Comparison of ENCODE assay signal across 9 mouse cellular contexts in the genomic region with DNA sequence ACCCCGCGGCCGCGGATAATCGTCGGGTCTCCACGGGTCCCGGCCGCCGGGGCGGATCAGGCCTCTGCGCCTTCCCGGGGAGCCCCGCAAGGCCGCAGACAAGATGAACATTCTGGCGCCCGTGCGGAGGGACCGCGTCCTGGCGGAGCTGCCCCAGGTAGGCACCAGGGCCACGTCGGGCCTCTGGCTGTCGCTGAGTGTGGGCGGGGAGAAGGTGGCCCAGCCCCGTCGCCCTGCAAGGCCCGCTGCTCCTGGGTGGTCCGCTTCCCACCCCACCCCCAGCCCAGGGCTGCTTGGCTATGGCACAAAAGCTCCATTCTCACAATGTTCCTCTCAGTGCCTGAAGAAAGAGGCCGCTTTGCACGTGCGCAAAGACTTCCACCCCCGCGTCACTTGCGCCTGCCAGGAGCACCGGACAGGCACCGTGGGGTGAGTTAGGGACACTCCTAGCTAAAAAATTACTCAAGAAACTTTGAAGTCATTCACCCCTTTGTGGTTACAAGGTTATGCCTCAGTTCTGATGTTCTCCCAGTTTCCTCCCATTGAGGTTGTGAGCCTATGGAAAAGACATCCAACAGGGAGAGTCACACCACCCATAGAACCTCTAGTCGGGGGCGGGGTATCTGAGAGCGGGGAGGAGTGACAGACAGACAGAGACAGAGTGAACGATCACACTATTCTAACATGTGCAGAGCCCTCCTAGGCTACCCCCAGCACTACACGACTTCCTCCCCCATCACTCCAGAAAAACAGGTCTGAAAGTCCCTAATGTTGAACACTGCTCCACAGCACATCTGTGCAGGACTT. TPM values are rescaled to one million over a fixed set of nuclear protein-coding genes. Genes with fewer than 3 reads are reported as not detected.
DNase-seq lines count a peak whose midpoint lies in the region; ATAC-seq lines count a peak whose summit lies in the region.
"Had no signal": no experiment of that assay in that cellular context is flagged by ENCODE, and none has a peak within 500 bp of the region (broad histone marks: within the 10 kb centered on the region; RNA-seq: fewer than 3 reads in every experiment).

No protein-coding gene starts in this region.

- no peaks in the 10 kb centered on the region for H3K27me3 ChIP-seq in intestine, embryonic 15.5 days (replicated peaks)
- no peaks in the 10 kb centered on the region for H3K27me3 ChIP-seq in limb, embryonic 10.5 days (ENCODE audit: low read depth, poor library complexity, severe bottlenecking)
- H3K27me3 ChIP-seq in midbrain, embryonic 11.5 days (ENCODE audit: control insufficient read depth, insufficient read depth, low read length): no peaks in the 10 kb centered on the region
- no peaks in the 10 kb centered on the region for H3K27me3 ChIP-seq in splenic B cell, adult 2 months (ENCODE audit: control insufficient read depth, insufficient read depth, low read length, poor library complexity, severe bottlenecking)

- peak overlapping the region; percentile 70 for H3K9ac ChIP-seq in intestine, embryonic 15.5 days
- H3K9ac ChIP-seq in midbrain, embryonic 11.5 days (ENCODE audit: low read length): peak overlapping the region; percentile 81

- H3K4me3 ChIP-seq in intestine, embryonic 15.5 days (replicated peaks): peak overlapping the region; percentile 69
- peak overlapping the region; percentile 86 for H3K4me3 ChIP-seq in limb, embryonic 10.5 days
- H3K4me3 ChIP-seq in midbrain, embryonic 11.5 days (ENCODE audit: low read depth, low read length): peak overlapping the region; percentile 54

- peak; percentile 78 to 85 for DNase-seq in cerebellum, postnatal 10 days
- no peak for DNase-seq in cerebellum, adult 11 months
- DNase-seq in embryo, embryonic 11 days: peak; percentile 94
- peak; percentile 60 to 78 for DNase-seq in gastrocnemius, postnatal 4 days (ENCODE audit: low spot score in 2 of 2)
- peak; percentile 96 for DNase-seq in limb, embryonic 10.5 days (ENCODE audit: low spot score)
- peak; percentile 98 for DNase-seq in midbrain, embryonic 11.5 days (ENCODE audit: low spot score, missing footprints)
- peak; percentile 35 for DNase-seq in splenic B cell, adult 2 months (ENCODE audit: low read depth, low spot score)

- no peaks in the 10 kb centered on the region for H3K9me3 ChIP-seq in intestine, embryonic 15.5 days
- H3K9me3 ChIP-seq in limb, embryonic 10.5 days (replicated peaks): no peaks in the 10 kb centered on the region
- H3K9me3 ChIP-seq in midbrain, embryonic 11.5 days (ENCODE audit: control insufficient read depth, low read length): no peaks in the 10 kb centered on the region

- peak overlapping the region; percentile 72 for H3K4me2 ChIP-seq in intestine, embryonic 15.5 days (replicated peaks)
- peak overlapping the region; percentile 64 for H3K4me2 ChIP-seq in midbrain, embryonic 11.5 days

- H3K36me3 ChIP-seq in intestine, embryonic 15.5 days: peaks cover 14% of the 10 kb centered on the region; the same call in 1 of the 2 replicates
- H3K36me3 ChIP-seq in limb, embryonic 10.5 days: peaks cover 43% of the 10 kb centered on the region
- peaks cover 9% of the 10 kb centered on the region for H3K36me3 ChIP-seq in midbrain, embryonic 11.5 days (ENCODE audit: control insufficient read depth, insufficient read depth, low read length)
- H3K36me3 ChIP-seq in splenic B cell, adult 2 months (ENCODE audit: control insufficient read depth, insufficient read depth, low read length, poor library complexity, severe bottlenecking): no peaks in the 10 kb centered on the region

- peak; percentile 82 for ATAC-seq in intestine, embryonic 15.5 days
- peak; percentile 89 for ATAC-seq in midbrain, embryonic 11.5 days (ENCODE audit: low FRiP score)

- H3K4me1 ChIP-seq in intestine, embryonic 15.5 days (replicated peaks): peaks cover 14% of the 10 kb centered on the region
- peaks cover 28% of the 10 kb centered on the region for H3K4me1 ChIP-seq in limb, embryonic 10.5 days
- peaks cover 10% of the 10 kb centered on the region for H3K4me1 ChIP-seq in midbrain, embryonic 11.5 days (ENCODE audit: control insufficient read depth, insufficient read depth, low read length)

- peak overlapping the region; percentile 97 for H3K27ac ChIP-seq in intestine, embryonic 15.5 days
- peak overlapping the region; percentile 100 for H3K27ac ChIP-seq in limb, embryonic 10.5 days
- peak overlapping the region; percentile 91 for H3K27ac ChIP-seq in midbrain, embryonic 11.5 days (ENCODE audit: low read depth, low read length)

- under 1% methylated on average over 42 of the region's 42 CpGs for WGBS in intestine, embryonic 15.5 days
- under 1% methylated on average over 42 of the region's 42 CpGs for whole genome bisulfite sequencing in limb, embryonic 10.5 days
- WGBS in midbrain, embryonic 11.5 days: under 1% methylated on average over 42 of the region's 42 CpGs

RNA-seq across cellular contexts. Expression of a gene that starts 1.2 kb away (rescaled TPM):
- total RNA-seq in gastrocnemius, postnatal 4 days (2021): 10 to 100 TPM; 43.9 to 45.7 TPM
- 87.9 and 91.4 TPM in 2 replicates for polyA plus RNA-seq in intestine, embryonic 15.5 days (2015; fragmentation: Nextera tagmentation; extraction: Ambion mirVana)
- 139 and 141 TPM in 2 replicates for polyA plus RNA-seq in limb, embryonic 10.5 days (2016; fragmentation: Nextera tagmentation; extraction: Ambion mirVana)
- polyA plus RNA-seq in midbrain, embryonic 11.5 days (2014; fragmentation: Nextera tagmentation; extraction: Ambion mirVana): 54.7 and 55.1 TPM in 2 replicates

RNA-seq across cellular contexts. Expression of a gene that starts 3.8 kb away (rescaled TPM):
- 1 to 10 TPM; 1.9 to 2.4 TPM for total RNA-seq in gastrocnemius, postnatal 4 days (2021)
- 2.6 and 3.1 TPM in 2 replicates for polyA plus RNA-seq in intestine, embryonic 15.5 days (2015; fragmentation: Nextera tagmentation; extraction: Ambion mirVana)
- polyA plus RNA-seq in limb, embryonic 10.5 days (2016; fragmentation: Nextera tagmentation; extraction: Ambion mirVana): 0.88 and 1.6 TPM in 2 replicates
- 0.99 and 1.0 TPM in 2 replicates for polyA plus RNA-seq in midbrain, embryonic 11.5 days (2014; fragmentation: Nextera tagmentation; extraction: Ambion mirVana)
- total RNA-seq: CH12.LX had no signal

RNA-seq across cellular contexts. Expression of a gene that starts 6.1 kb away (rescaled TPM):
- total RNA-seq in gastrocnemius, postnatal 4 days (2021): 1,000 to 10,000 TPM; 1,488 to 1,617 TPM
- 1,310 and 1,463 TPM in 2 replicates for polyA plus RNA-seq in intestine, embryonic 15.5 days (2015; fragmentation: Nextera tagmentation; extraction: Ambion mirVana)
- polyA plus RNA-seq in limb, embryonic 10.5 days (2016; fragmentation: Nextera tagmentation; extraction: Ambion mirVana): 1,157 and 1,293 TPM in 2 replicates
- 1,223 and 1,245 TPM in 2 replicates for polyA plus RNA-seq in midbrain, embryonic 11.5 days (2014; fragmentation: Nextera tagmentation; extraction: Ambion mirVana)

RNA-seq across cellular contexts. Expression of a gene that starts 12.9 kb away (rescaled TPM):
- total RNA-seq in gastrocnemius, postnatal 4 days (2021): 10 to 100 TPM; 12.6 to 16.0 TPM
- polyA plus RNA-seq in intestine, embryonic 15.5 days (2015; fragmentation: Nextera tagmentation; extraction: Ambion mirVana): 39.1 and 39.8 TPM in 2 replicates
- 10.0 and 13.1 TPM in 2 replicates for polyA plus RNA-seq in limb, embryonic 10.5 days (2016; fragmentation: Nextera tagmentation; extraction: Ambion mirVana)
- polyA plus RNA-seq in midbrain, embryonic 11.5 days (2014; fragmentation: Nextera tagmentation; extraction: Ambion mirVana): 7.9 and 8.5 TPM in 2 replicates

RNA-seq across cellular contexts. Expression of a gene that starts 13.0 kb away (rescaled TPM):
- 1 to 10 TPM; 6.6 to 7.5 TPM for total RNA-seq in gastrocnemius, postnatal 4 days (2021)
- polyA plus RNA-seq in intestine, embryonic 15.5 days (2015; fragmentation: Nextera tagmentation; extraction: Ambion mirVana): 14.4 and 17.1 TPM in 2 replicates
- polyA plus RNA-seq in limb, embryonic 10.5 days (2016; fragmentation: Nextera tagmentation; extraction: Ambion mirVana): 17.3 and 19.9 TPM in 2 replicates
- 6.4 and 7.1 TPM in 2 replicates for polyA plus RNA-seq in midbrain, embryonic 11.5 days (2014; fragmentation: Nextera tagmentation; extraction: Ambion mirVana)
